Mouse (Mus musculus) testis, adult 2 months (tissue): ENCODE data around the gene Bmp7. TPM values are rescaled to one million over a fixed set of nuclear protein-coding genes. Genes with fewer than 3 reads are reported as not detected.

Experiments
- H3K27ac ChIP-seq: fragments of 200-500 bp; 2 replicates; pipeline ENCODE4 v1.5.1; 2012; ENCODE audit warnings: low read depth, low read length; ENCODE audit not compliant: control insufficient read depth, insufficient read depth
- H3K27me3 ChIP-seq: fragments of 200-500 bp; 2 replicates; pipeline ENCODE4 v1.6.1; 2012; ENCODE audit warnings: mild to moderate bottlenecking, low read length, moderate library complexity; ENCODE audit not compliant: control insufficient read depth, insufficient read depth
- H3K36me3 ChIP-seq: fragments of 200-500 bp; 2 replicates; pipeline ENCODE4 v1.6.1; 2012; ENCODE audit warnings: mild to moderate bottlenecking, low read length; ENCODE audit not compliant: control insufficient read depth, insufficient read depth
- H3K4me1 ChIP-seq: fragments of 200-500 bp; 2 replicates; pipeline ENCODE4 v1.6.1; 2012; ENCODE audit warnings: low read length; ENCODE audit not compliant: control insufficient read depth, insufficient read depth
- H3K4me3 ChIP-seq: fragments of 200-500 bp; 2 replicates; pipeline ENCODE4 v1.5.1; 2012; ENCODE audit warnings: low read depth, mild to moderate bottlenecking, low read length, moderate library complexity, mixed read lengths; ENCODE audit not compliant: control insufficient read depth
- CTCF ChIP-seq: fragments of 200-500 bp; IDR thresholded peaks from 2 replicates; pipeline ENCODE4 v1.5.1; 2012; ENCODE audit warnings: low read depth, mild to moderate bottlenecking, inconsistent platforms, low read length, moderate library complexity; ENCODE audit not compliant: control insufficient read depth, insufficient read depth, insufficient replicate concordance
- POLR2A ChIP-seq: fragments of 200-500 bp; IDR thresholded peaks from 2 replicates; pipeline ENCODE4 v1.6.1; 2012; ENCODE audit warnings: low read depth, mild to moderate bottlenecking, inconsistent platforms, low read length, moderate library complexity; ENCODE audit not compliant: control insufficient read depth
- polyA plus RNA-seq: library from polyadenylated mRNA; depleted of rRNA; stranded (reverse); fragments of >200 nt; gene quantifications from 2 replicates; pipeline ENCODE4 v1.2.3, GENCODE M21; 2012; rRNA removed

The Bmp7 gene
- polyA plus RNA-seq, 1 experiment, result 2.4 TPM

DNA sequence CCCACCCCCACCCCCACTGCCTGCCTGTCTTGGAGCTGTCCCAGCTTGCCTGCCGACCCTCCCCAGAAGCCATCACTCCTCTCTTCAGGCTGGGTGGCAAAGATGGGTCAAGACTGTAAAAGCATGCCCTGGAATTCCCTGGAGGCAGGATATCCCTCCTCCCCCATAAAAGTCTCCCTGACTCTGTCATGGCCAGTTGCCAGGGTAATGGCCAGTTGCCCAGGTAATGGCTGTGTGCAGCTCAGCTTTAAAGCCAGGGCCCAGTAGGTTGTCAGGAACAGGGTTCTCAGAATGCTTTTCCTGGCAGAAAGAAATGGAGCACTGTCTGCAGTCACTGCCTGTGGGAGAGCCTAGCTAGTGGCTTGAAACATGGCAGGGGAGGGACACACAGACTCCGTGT is 106.9 kb downstream of the Bmp7 start:
- TF ChIP-seq POLR2A, result no peak
- Histone ChIP-seq H3K27me3 (no peaks in the 10 kb centered on the region), H3K27ac (no peak overlapping the region), H3K4me3 (no peak overlapping the region), H3K4me1 (0 out of 2 replicates have a peak, but pooled peaks cover 2% of the 10 kb centered on the region), H3K36me3 (no peaks in the 10 kb centered on the region)

DNA sequence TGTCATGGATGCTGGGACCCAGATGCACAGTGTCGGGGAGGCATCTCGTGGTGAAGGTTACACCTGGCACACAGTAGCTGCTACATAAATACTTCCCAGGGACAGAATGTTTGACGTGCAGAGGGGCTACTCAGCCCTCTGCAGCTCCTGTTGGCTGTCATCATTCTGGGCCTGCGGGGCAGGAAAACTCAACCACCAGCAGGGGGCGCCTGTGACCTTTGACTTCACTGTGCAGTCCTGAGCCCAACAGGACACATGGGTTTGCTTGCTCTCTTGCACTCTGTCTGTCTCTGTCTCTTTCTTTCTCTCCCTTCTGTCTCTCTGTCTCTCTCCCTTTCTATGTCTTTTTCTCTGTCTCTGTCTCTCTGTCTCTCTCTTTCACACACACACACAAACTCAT is 108.4 kb downstream of the Bmp7 start:
- TF ChIP-seq CTCF (peak; percentile 77; the same call in 1 of the 2 replicates), POLR2A (no peak)
- H3K36me3 ChIP-seq, result no peaks in the 10 kb centered on the region
- no peaks in the 10 kb centered on the region for H3K27me3 ChIP-seq
- H3K27ac ChIP-seq, result no peak overlapping the region
- no peak overlapping the region for H3K4me3 ChIP-seq
- H3K4me1 ChIP-seq, result 0 out of 2 replicates have a peak, but pooled peaks cover 2% of the 10 kb centered on the region

DNA sequence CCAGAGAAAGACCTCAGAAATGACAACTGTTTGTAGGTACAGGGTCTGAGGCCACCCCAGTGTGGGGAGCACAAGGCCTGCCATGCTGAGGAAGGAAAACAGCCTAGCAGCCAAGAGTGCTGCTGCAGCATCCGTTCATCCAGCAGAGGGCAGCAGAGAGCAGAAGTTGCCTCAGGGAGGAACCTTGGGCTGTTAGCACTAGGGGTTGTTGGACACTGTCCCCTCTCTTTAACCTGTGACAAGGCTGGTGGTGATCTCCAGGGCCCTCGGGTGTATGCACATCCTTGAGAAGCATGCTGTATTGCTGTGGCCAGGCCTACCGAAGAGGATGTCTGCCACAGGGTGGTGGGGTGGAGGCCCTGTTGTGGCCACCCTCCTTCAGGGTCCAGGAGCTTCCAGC is 109.0 kb downstream of the Bmp7 start:
- no peak for TF ChIP-seq POLR2A
- peak; percentile 99 for TF ChIP-seq CTCF
- H3K36me3 ChIP-seq, result no peaks in the 10 kb centered on the region
- H3K4me3 ChIP-seq, result no peak overlapping the region
- H3K27ac ChIP-seq, result no peak overlapping the region
- H3K4me1 ChIP-seq, result peaks cover 2% of the 10 kb centered on the region; the same call in 1 of the 2 replicates
- H3K27me3 ChIP-seq, result no peaks in the 10 kb centered on the region

DNA sequence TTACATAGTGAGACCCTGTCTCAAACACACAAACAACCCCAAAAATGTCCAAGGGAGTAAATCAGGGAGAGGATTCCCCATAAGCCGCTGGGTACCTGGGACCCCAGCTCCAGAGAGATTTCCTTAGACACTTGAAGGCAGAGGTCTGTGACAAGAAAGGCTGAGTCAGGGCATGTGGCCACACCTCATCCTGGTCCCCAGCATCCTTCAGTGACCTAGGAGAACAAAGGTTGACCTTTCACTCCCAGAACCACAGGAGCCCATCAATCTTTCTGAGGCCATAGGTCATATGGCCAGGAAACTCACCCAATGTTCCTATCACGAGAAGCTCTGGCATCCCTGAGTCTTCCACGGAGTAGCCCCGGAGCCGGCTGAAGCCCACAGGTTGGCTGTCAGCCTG is 111.9 kb downstream of the Bmp7 start:
- Histone ChIP-seq H3K27ac (no peak overlapping the region), H3K4me1 (peaks cover 9% of the 10 kb centered on the region), H3K36me3 (no peaks in the 10 kb centered on the region), H3K27me3 (no peaks in the 10 kb centered on the region), H3K4me3 (no peak overlapping the region)
- no peak for TF ChIP-seq POLR2A
- no peak for TF ChIP-seq CTCF

DNA sequence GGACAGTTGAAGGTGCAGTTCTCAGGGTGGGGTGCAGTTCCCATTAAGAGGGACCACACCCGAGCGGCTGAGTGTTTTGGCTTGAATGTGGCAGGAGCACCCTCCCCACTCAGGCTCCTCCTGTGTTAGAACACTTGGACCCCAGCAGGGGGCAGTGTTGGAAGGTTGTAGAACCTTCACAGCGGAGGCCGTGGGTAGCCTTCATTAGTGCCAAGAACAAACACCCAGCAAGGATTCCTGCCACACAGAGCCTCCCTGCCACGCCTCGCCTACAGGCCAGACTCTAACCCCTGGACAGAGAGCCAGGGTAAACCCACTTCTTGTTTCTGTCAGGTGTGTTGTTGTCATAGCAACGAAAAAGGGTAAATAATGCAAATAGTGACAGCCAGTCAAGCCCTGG is 112.6 kb downstream of the Bmp7 start:
- Histone ChIP-seq H3K4me3 (no peak overlapping the region), H3K27me3 (no peaks in the 10 kb centered on the region), H3K27ac (no peak overlapping the region), H3K4me1 (peaks cover 9% of the 10 kb centered on the region), H3K36me3 (no peaks in the 10 kb centered on the region)
- no peak for TF ChIP-seq POLR2A
- peak; percentile 61; the same call in 1 of the 2 replicates for TF ChIP-seq CTCF

DNA sequence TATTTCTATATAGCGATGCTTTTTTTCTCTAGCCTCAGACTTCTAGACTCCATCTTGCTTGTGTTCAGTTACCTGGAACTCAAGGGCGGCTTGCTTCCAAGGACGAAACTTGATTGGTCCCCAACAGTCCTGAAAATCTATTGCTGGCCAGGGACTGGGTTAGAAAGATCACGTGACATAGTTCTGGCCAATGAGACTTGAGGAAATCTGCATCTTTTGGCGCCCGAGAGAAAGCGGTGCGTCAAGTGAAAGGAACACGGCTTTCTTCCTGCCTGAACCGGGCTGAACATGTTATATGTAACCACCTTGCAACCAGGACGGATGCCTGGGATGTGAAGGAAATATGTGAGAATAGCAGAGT is 114.4 kb downstream of the Bmp7 start:
- Histone ChIP-seq H3K27me3 (no peaks in the 10 kb centered on the region), H3K4me3 (no peak overlapping the region), H3K27ac (no peak overlapping the region), H3K4me1 (peaks cover 7% of the 10 kb centered on the region), H3K36me3 (no peaks in the 10 kb centered on the region)
- TF ChIP-seq CTCF (no peak), POLR2A (no peak)

DNA sequence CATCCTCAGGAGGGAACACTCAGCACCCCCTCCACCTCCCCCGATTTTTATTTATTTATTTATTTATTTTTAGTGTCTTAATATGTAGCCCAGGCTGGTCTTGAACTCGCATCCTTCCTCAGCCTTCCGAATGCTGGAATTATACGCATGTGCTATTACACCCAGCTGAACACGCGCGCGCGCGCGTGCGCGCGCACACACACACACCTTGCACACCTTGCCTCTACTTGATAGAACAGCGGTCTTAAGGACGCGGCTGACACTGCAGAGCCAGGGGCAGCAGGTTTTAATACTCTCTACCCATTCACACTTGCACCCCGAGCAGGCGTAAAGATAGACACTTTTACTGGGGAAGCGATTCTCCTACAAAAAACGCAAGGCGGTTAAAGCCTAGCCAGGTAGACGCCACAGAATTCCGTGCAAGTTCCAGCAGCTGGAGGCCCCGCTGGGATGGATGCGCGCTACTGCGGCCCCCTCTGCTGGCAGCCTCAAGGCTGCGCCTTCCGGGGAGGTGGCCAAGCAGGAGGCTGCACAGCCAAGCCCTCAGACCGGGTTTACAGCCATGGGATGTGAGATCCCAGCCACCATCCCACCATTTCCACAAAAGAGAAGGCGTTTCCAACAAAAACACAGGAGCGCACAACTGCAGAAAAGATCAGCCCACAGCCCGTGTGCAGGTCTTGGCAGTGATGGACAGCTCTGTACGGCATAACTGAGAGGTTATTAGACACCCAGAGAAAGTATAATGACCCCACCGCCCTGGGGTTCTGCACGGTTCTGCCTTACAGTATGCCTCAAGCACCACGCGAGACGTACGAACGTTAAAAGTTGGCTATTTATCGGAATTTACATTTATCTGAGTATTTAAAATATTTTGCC is 115.0 kb downstream of the Bmp7 start:
- Histone ChIP-seq H3K4me3 (peak overlapping the region; percentile 41), H3K27me3 (no peaks in the 10 kb centered on the region), H3K4me1 (peaks cover 7% of the 10 kb centered on the region), H3K36me3 (no peaks in the 10 kb centered on the region), H3K27ac (no peak overlapping the region)
- TF ChIP-seq POLR2A, result no peak
- peak; percentile 23; the same call in 1 of the 2 replicates for TF ChIP-seq CTCF

DNA sequence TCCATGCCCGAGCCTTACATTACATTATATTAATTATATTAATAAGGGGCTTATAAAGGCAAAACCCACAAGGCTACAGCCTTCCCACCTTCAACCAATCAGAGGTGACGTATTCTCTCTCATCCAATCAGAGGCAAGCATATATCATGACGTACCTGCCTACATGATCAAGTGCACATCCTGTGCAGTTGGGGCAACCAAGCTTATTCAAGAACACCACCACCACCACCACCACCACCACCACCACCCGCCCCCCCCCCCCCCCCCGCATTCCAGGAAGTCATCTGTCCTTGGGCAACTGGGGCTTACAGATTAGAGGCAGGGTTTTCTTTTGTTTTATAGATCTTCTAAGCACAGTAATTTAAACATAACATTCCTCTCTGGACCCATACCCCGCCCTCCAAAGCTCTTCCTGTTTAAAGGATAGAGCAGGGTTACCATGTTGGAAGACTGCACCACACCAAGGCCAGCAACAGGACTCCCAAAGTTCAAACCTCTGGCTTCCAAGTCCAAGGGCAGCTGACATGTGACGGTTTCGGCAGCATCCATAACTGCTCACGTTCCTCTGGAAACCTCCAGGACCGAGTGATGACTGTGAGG is 121.4 kb downstream of the Bmp7 start:
- TF ChIP-seq POLR2A (no peak), CTCF (no peak)
- Histone ChIP-seq H3K36me3 (no peaks in the 10 kb centered on the region), H3K27me3 (no peaks in the 10 kb centered on the region), H3K4me3 (no peak overlapping the region), H3K4me1 (peaks cover 2% of the 10 kb centered on the region; the same call in 1 of the 2 replicates), H3K27ac (no peak overlapping the region)

Other genes with a start within 250 kb of the Bmp7 start
- 64.1 and 88.7 TPM in 2 replicates for gene Spo11, start 37.4 kb upstream of the Bmp7 start, polyA plus RNA-seq
- 76.7 and 77.9 TPM in 2 replicates for gene Rae1, start 59.8 kb upstream of the Bmp7 start, polyA plus RNA-seq
- gene Rbm38, start 80.2 kb upstream of the Bmp7 start, polyA plus RNA-seq, result 33.7 and 37.7 TPM in 2 replicates
- 0.59 and 0.62 TPM in 2 replicates for gene Ctcfl, start 179.2 kb upstream of the Bmp7 start, polyA plus RNA-seq
- gene Pck1, start 212.7 kb upstream of the Bmp7 start, polyA plus RNA-seq, result 0.23 and 0.31 TPM in 2 replicates